Mouse (Mus musculus) heart, embryonic 14.5 days (tissue): Measurements from ENCODE around the gene Nrn1. TPM values are rescaled to one million over a fixed set of nuclear protein-coding genes. Genes with fewer than 3 reads are reported as not detected.

Source experiments
- ATAC-seq: fragments of 200-750 bp; cut with Nextera tagmentation; 2 replicates; pipeline ENCODE4 v1.8.0; 2017; ENCODE audit warnings: low read depth, moderate TSS enrichment; ENCODE audit not compliant: insufficient number of reproducible peaks, insufficient read depth, low FRiP score
- H3K27ac ChIP-seq, 2 experiments: fragments of 200-500 bp in 1 of 2; fragments of 300-500 bp in 1 of 2; sonication (generic) in 1 of 2; replicated peaks in 1 of 2; 2 replicates each; pipeline ENCODE4 v1.5.1; 2012 to 2014; ENCODE audit warnings: low read depth in 2 of 2, low read length in 2 of 2, control low read depth in 1 of 2, mild to moderate bottlenecking in 1 of 2, mixed read lengths in 1 of 2; ENCODE audit not compliant: control insufficient read depth in 1 of 2, insufficient read depth in 1 of 2
- H3K27me3 ChIP-seq: fragments of 300-500 bp; sonication (generic); 2 replicates; pipeline ENCODE4 v1.6.1; 2014; ENCODE audit warnings: mild to moderate bottlenecking, low read length, control low read depth; ENCODE audit not compliant: control insufficient read depth, insufficient read depth
- H3K36me3 ChIP-seq: fragments of 300-500 bp; sonication (generic); 2 replicates; pipeline ENCODE4 v1.6.1; 2014; ENCODE audit warnings: mild to moderate bottlenecking, control low read depth, low read length, mixed read lengths; ENCODE audit not compliant: control insufficient read depth, insufficient read depth
- H3K4me1 ChIP-seq, 2 experiments: fragments of 200-500 bp in 1 of 2; fragments of 300-500 bp in 1 of 2; sonication (generic) in 1 of 2; 2 replicates each; pipeline ENCODE4 v1.6.1; 2012 to 2014; ENCODE audit warnings: low read length in 2 of 2, control low read depth in 1 of 2, mixed read lengths in 1 of 2; ENCODE audit not compliant: control insufficient read depth in 2 of 2, insufficient read depth in 2 of 2
- H3K4me2 ChIP-seq: fragments of 300-500 bp; sonication (generic); 2 replicates; pipeline ENCODE4 v1.6.1; 2014; ENCODE audit warnings: mild to moderate bottlenecking, low read length
- H3K4me3 ChIP-seq, 2 experiments: fragments of 200-500 bp in 1 of 2; fragments of 300-500 bp in 1 of 2; sonication (generic) in 1 of 2; 2 replicates each; pipeline ENCODE4 v1.5.1; 2012 to 2014; ENCODE audit warnings: low read length in 2 of 2, mild to moderate bottlenecking in 2 of 2, control low read depth in 1 of 2, low read depth in 1 of 2, moderate library complexity in 1 of 2; ENCODE audit not compliant: control insufficient read depth in 1 of 2, insufficient read depth in 1 of 2
- H3K9ac ChIP-seq: fragments of 300-500 bp; sonication (generic); 2 replicates; pipeline ENCODE4 v1.6.1; 2014; ENCODE audit warnings: mild to moderate bottlenecking, low read length
- H3K9me3 ChIP-seq: fragments of 300-500 bp; sonication (generic); 2 replicates; pipeline ENCODE4 v1.6.1; 2016; ENCODE audit warnings: low read length, control low read depth; ENCODE audit not compliant: control insufficient read depth
- whole genome bisulfite sequencing: fragments of 180-500 bp; shearing (Covaris S2); extraction: QIAGEN DNeasy Blood & Tissue Kit; methylation state at CpG from one replicate; pipeline ENCODE4 v1.1.7; 2014; 5-methylcytosine and 5-hydroxymethylcytosine counted together
- polyA plus RNA-seq: library from polyadenylated mRNA; unstranded; fragments of >200 nt; fragmentation: Nextera tagmentation; extraction: Ambion mirVana; gene quantifications from 2 replicates; pipeline ENCODE4 v1.2.1, GENCODE M21; 2014

Gene Nrn1
- polyA plus RNA-seq, result 2.1 and 2.5 TPM in 2 replicates

- no peaks in the 10 kb centered on the region for H3K36me3 ChIP-seq
- peaks cover 13 to 22% of the 10 kb centered on the region in 2 experiments; a peak in 3 of 4 replicates for H3K4me1 ChIP-seq
- H3K4me2 ChIP-seq, result peak within 1 kb of the TSS; percentile 94
- peak within 1 kb of the TSS; percentile 63 for H3K9ac ChIP-seq
- 0 out of 4 replicates have a peak within 1 kb of the TSS, but pooled peaks of 1 of the 2 experiments have one; percentile 10 for H3K27ac ChIP-seq
- no peaks in the 10 kb centered on the region for H3K9me3 ChIP-seq
- no peak for ATAC-seq
- 1% methylated on average over 50 of the region's 50 CpGs for WGBS
- peaks cover 53% of the 10 kb centered on the region for H3K27me3 ChIP-seq
- H3K4me3 ChIP-seq, result peak within 1 kb of the TSS; percentile 54 to 67
Measured at GRCm38 (mm10) chr13:36734731-36735571, at the start of gene Nrn1. Gene Nrn1 (minus strand): TSS chr13:36735131.

- H3K4me1 ChIP-seq, result no peaks in the 10 kb centered on the region
- H3K27ac ChIP-seq, result no peak overlapping the region
- H3K27me3 ChIP-seq, result no peaks in the 10 kb centered on the region
- H3K4me2 ChIP-seq, result no peak overlapping the region
- no peaks in the 10 kb centered on the region for H3K9me3 ChIP-seq
- 67% methylated on average over 5 of the region's 5 CpGs for WGBS
- no peak for ATAC-seq
- H3K9ac ChIP-seq, result no peak overlapping the region
- no peak overlapping the region for H3K4me3 ChIP-seq
- H3K36me3 ChIP-seq, result no peaks in the 10 kb centered on the region
Measured at GRCm38 (mm10) chr13:36779626-36780025, 44.7 kb upstream of the Nrn1 start.

- Histone ChIP-seq H3K4me3 (no peak overlapping the region), H3K9ac (no peak overlapping the region), H3K4me2 (no peak overlapping the region), H3K27me3 (no peaks in the 10 kb centered on the region), H3K36me3 (no peaks in the 10 kb centered on the region), H3K27ac (no peak overlapping the region), H3K9me3 (no peaks in the 10 kb centered on the region), H3K4me1 (no peaks in the 10 kb centered on the region)
- WGBS, result 51% methylated on average over 2 of the region's 2 CpGs
- ATAC-seq, result no peak
Measured at GRCm38 (mm10) chr13:36766801-36767200, 31.9 kb upstream of the Nrn1 start.

GRCm38 (mm10) chr13:36751861-36752260 is 16.9 kb upstream of the Nrn1 start:
- Histone ChIP-seq H3K36me3 (no peaks in the 10 kb centered on the region), H3K4me2 (no peak overlapping the region), H3K27me3 (no peaks in the 10 kb centered on the region), H3K9ac (no peak overlapping the region), H3K9me3 (no peaks in the 10 kb centered on the region), H3K27ac (no peak overlapping the region), H3K4me1 (0 out of 4 replicates have a peak, but pooled peaks cover 0 to 4% of the 10 kb centered on the region in 2 experiments), H3K4me3 (no peak overlapping the region)
- no peak for ATAC-seq
- WGBS, result 78% methylated on average over 3 of the region's 3 CpGs

- no peak for ATAC-seq
- no peak overlapping the region for H3K4me2 ChIP-seq
- WGBS, result 24% methylated on average over 2 of the region's 2 CpGs
- H3K9me3 ChIP-seq, result no peaks in the 10 kb centered on the region
- H3K27ac ChIP-seq, result no peak overlapping the region
- no peaks in the 10 kb centered on the region for H3K36me3 ChIP-seq
- H3K27me3 ChIP-seq, result no peaks in the 10 kb centered on the region
- no peak overlapping the region for H3K9ac ChIP-seq
- H3K4me1 ChIP-seq, result 0 out of 4 replicates have a peak, but pooled peaks cover 0 to 4% of the 10 kb centered on the region in 2 experiments
- no peak overlapping the region for H3K4me3 ChIP-seq
Measured at GRCm38 (mm10) chr13:36750056-36750455, 15.1 kb upstream of the Nrn1 start.

- H3K4me2 ChIP-seq, result peak overlapping the region; percentile 94
- peak overlapping the region; percentile 54 to 67 for H3K4me3 ChIP-seq
- no peaks in the 10 kb centered on the region for H3K9me3 ChIP-seq
- ATAC-seq, result no peak
- no peak overlapping the region for H3K27ac ChIP-seq
- peaks cover 9 to 20% of the 10 kb centered on the region in 2 experiments; a peak in 3 of 4 replicates for H3K4me1 ChIP-seq
- H3K9ac ChIP-seq, result peak overlapping the region; percentile 63
- peaks cover 37% of the 10 kb centered on the region for H3K27me3 ChIP-seq
- WGBS, result 8% methylated on average over 9 of the region's 9 CpGs
- no peaks in the 10 kb centered on the region for H3K36me3 ChIP-seq
Measured at GRCm38 (mm10) chr13:36736619-36736996, 1.7 kb upstream of the Nrn1 start.

GRCm38 (mm10) chr13:36735901-36736618 is 1.1 kb upstream of the Nrn1 start:
- Histone ChIP-seq H3K4me1 (peaks cover 13 to 22% of the 10 kb centered on the region in 2 experiments; a peak in 3 of 4 replicates), H3K9ac (peak overlapping the region; percentile 63), H3K27me3 (peaks cover 42% of the 10 kb centered on the region), H3K4me3 (peak overlapping the region; percentile 54 to 67), H3K27ac (0 out of 4 replicates have a peak overlapping the region, but pooled peaks of 1 of the 2 experiments have one; percentile 10), H3K4me2 (peak overlapping the region; percentile 94), H3K9me3 (no peaks in the 10 kb centered on the region), H3K36me3 (no peaks in the 10 kb centered on the region)
- under 1% methylated on average over 38 of the region's 39 CpGs for WGBS
- ATAC-seq, result peak; percentile 85
